Mouse (Mus musculus): ENCODE results near the gene Tex38.

Tex38 gene

DNA sequence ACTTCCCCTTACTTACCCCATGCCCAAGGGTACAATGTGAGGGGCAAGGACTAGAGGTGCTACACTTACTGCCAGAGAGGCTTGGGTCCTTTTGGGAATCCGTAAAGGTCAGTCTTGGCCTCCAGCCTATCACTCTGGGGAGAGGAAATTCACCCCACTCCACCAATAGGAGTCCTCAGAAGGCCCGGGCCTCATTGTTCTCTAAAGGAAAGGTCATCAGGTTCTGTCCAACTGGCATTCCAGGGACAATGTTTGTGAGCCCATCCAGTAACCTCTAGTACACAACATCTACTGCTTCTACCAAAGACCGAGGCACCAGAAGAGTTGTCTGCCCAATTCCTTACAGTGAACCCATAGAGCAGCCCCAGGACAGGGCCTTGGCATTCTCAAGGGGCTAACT, at the start of gene Tex38:
TSS of gene Tex38 (minus strand) at position 101 of the 400 bp plus-strand sequence.
- no peak for DNase-seq (ENCODE audit: low spot score)

- DNase-seq (ENCODE audit: low spot score): no peak
Measured at GRCm38 (mm10) chr4:115830491-115830890, 49.7 kb upstream of the Tex38 start.

GRCm38 (mm10) chr4:115828572-115828902, 47.7 kb upstream of the Tex38 start:
- no peak for DNase-seq (ENCODE audit: low spot score)

DNA sequence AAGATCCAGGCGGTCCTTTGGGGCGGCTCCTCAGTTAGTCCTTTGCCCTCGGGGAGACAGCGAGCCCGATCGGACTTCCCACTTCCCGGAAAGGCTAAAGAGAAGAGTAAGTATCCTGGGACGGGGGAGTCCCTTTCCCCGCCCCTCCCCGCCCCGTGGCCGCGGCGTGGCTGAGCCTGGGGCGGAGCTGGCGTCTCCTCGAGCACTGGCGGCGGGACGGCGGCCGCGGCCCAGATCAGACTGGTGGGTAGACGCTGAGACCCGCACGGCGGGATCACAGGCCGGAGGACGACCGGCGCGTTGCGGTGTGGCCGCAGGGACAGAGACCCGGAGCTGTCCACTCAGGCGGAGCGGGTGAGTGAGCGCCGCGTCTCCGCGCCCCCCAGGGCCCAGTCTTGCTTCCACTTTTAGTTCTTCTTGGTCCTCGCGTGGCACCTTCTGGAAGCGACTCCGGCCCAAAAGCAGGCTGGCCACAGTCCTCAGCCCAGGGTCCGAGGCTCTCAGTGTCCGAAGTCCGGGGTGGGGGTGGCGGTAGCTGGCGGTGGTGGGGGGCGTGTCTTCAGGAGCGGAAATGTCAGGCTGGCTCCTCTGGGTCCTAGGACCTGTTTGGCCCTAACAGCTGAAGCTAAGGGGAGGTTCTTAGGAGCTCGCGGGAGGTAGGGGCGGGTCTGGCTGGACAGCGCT, 47.2 kb upstream of the Tex38 start, which contains the start of gene Mob3c:
TSS of gene Mob3c (plus strand) at position 205 of the 684 bp plus-strand sequence.
- DNase-seq (ENCODE audit: low spot score): peak; percentile 67

GRCm38 (mm10) chr4:115827535-115827887, 46.7 kb upstream of the Tex38 start:
- DNase-seq (ENCODE audit: low spot score): no peak

DNA sequence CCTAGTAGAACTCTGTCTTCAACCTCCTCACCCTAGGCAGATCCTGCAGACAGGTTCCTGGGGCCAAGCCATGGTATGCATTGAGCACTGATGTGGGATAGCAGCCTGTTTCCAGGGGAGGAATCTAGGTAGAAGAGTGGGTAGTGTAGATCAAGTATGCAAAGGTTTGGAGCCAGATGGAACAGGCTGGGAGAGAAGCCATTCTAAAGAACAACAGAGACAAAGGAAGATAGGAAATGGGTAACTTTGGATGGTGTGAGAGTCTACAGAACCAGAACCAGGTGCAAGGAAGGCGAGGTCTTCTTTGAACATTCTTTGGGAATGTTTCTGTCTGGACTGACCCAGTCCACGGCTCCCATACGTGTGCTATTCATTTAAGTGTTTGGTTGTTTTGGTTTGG, 46.2 kb upstream of the Tex38 start:
- no peak for DNase-seq (ENCODE audit: low spot score)

GRCm38 (mm10) chr4:115825271-115825670, 44.5 kb upstream of the Tex38 start:
- DNase-seq (ENCODE audit: low spot score): no peak

GRCm38 (mm10) chr4:115824178-115824577, 43.4 kb upstream of the Tex38 start:
- no peak for DNase-seq (ENCODE audit: low spot score)

DNA sequence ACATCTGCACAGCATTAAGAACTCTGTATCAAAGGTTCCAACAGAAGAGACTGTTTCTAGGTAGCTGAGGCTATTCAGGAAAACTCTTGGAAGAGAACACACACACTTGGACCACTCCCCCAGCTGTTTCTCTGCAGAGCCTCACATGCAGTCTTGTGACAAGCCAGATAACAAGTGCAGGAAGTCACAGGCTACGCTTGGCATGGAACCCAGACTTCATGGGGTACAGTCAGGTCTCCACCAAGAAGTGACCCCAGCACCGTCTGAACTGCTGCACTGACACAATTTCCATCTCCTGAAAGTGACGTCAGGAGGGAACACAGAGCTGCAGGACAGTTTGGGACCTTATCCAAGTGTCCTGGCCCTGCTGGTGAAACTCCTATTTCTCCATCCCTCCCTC, 41.1 kb upstream of the Tex38 start:
- DNase-seq (ENCODE audit: low spot score): no peak

DNA sequence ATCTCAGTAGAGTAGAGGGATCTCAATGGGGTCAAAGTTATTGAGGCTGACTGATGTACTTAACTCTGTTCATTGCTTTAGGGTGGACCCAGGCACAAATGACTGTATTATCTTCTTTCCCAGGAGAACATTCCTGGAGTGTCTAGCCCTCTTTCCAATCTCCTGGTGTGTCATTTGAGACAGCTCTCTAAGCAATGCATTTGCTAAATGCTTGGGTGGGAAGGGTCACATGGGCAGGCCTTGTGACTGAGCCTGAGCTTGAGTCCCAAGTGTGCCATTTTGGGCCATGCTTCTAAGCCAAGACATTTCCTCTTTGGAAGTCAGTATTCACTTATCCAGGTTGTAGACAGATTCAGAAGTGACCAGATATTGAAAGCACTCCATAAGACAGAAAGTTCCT, 40.6 kb upstream of the Tex38 start:
- no peak for DNase-seq (ENCODE audit: low spot score)

GRCm38 (mm10) chr4:115820944-115821343, 40.1 kb upstream of the Tex38 start:
- no peak for DNase-seq (ENCODE audit: low spot score)

GRCm38 (mm10) chr4:115820199-115820598, 39.4 kb upstream of the Tex38 start:
- no peak for DNase-seq (ENCODE audit: low spot score)

- no peak for DNase-seq (ENCODE audit: low spot score)
Measured at GRCm38 (mm10) chr4:115815606-115816005, 34.8 kb upstream of the Tex38 start.

DNA sequence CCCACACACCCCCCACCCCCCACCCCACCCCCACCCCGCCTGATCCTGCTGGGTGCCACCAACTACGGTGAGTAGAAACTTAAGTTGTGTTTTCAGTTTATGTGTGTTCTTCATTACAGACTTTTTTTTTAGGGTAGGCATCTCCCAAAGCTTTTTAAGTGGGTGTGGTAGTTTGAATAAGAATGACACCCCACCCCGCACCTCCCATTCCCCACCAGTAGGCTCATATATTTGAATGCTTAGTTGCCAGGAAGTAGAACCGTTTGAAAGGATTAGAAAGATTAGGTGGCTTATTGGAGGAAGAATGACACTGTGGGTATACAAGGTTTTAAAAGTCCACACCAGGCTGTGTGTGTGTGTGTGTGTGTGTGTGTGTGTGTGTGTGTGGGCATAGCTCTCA, 31.5 kb upstream of the Tex38 start:
- DNase-seq (ENCODE audit: low spot score): no peak

GRCm38 (mm10) chr4:115799981-115800380, 19.2 kb upstream of the Tex38 start:
- no peak for DNase-seq (ENCODE audit: low spot score)

- no peak for DNase-seq (ENCODE audit: low spot score)
Measured at GRCm38 (mm10) chr4:115795360-115795759, 14.5 kb upstream of the Tex38 start.

- no peak for DNase-seq (ENCODE audit: low spot score)
Measured at GRCm38 (mm10) chr4:115790864-115791263, 10.0 kb upstream of the Tex38 start.

- DNase-seq (ENCODE audit: low spot score): no peak
Measured at GRCm38 (mm10) chr4:115785511-115786034, 4.8 kb upstream of the Tex38 start.

DNA sequence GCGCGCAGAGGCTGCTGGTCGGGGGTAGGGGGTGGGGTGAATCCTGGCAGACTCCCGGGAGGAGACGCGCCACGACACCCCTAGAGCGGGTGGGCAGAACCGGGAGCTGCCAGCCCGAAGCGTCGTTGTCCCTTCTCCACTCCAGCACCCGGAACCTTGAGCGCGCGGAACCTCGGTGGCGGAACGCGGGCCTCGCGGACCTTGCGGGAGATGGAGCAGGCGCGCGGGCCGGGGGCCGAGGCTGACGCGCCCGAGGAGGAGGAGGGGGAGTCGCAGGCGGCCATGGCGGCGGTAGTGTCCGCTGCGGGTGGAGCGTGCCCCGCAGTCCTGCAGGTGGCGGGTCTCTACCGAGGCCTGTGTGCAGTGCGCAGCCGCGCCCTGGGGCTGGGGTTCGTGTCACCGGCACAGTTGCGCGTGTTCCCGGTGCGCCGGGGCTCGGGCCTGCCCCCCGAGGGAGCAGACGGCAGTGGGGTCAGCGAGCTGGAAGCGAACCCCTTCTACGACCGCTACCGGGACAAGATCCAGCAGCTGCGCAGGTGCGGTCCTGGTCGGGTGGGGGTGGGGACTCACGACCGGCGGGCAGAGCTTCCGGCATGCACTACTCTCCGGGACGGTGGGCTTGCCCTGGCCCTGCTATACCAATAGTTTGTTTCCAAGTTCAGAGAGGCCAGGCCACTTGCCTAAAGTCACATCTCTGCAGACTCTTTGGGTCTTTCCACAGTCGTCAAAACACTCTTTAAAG, 4.1 kb upstream of the Tex38 start, which contains the start of gene Atpaf1:
TSS of gene Atpaf1 (plus strand) at position 44 of the 742 bp plus-strand sequence.
- DNase-seq (ENCODE audit: low spot score): peak; percentile 45

DNA sequence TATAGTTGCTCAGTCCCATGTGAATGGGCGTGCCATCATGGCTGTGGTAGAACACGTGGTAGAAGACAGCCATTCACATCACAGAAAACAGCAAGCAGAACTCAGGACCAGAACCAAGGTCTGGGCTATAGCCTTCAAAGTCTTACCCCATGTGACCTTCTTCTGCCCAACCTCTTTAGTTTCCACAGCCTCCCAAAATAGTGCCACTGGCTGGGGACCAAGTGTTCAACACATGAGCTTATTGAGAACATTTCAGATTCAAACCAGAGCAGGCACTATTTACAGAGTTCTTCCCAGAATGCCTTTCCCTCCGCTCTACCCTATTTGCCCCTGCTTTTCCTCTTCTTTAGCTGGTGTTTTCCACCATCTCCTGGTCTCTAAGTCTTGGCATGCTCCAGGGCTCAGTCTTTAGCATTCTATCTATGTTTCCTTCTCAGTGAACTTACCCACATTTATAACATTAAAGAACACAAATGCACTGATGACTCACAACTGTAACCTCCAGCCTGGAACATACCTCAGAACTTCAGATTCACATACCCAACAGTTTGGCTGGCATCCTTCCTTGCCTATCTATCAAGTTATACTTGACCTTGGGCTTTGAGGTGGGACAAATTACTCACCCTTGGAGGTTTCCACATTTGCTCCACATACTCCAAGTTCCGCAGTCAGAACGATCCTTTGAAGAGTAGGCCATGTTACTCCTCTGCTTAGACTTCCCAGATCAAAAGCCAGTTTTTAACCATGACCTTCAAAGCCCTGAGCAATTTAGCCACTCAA, 1.4 kb upstream of the Tex38 start:
- DNase-seq (ENCODE audit: low spot score): no peak

- no peak for DNase-seq (ENCODE audit: low spot score)
Measured at GRCm38 (mm10) chr4:115780269-115780668, 549 bp downstream of the Tex38 start.

DNA sequence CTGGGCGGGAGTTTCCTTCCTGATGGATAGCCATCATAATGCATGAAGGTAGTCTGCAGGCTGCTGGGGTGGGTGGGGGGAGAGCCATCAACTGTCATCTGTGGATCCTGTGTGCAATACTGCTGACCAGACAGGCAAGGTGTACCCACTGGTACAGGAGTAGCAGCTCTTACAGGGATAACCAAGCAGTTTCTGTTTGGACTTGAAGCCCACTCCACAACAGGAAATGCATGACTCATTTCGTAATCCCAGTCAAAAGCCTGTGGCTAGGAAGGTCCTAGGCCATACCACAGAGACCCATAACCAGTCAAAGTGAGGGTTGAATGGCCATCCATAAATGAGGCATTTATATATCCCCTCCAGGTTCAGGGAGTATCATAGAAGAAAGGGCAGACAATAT, 3.2 kb downstream of the Tex38 start:
- no peak for DNase-seq (ENCODE audit: low spot score)

GRCm38 (mm10) chr4:115775056-115775455, 5.8 kb downstream of the Tex38 start:
- no peak for DNase-seq (ENCODE audit: low spot score)
